Mouse (Mus musculus): ENCODE results near the gene Bend7. TPM values are rescaled to one million over a fixed set of nuclear protein-coding genes. Genes with fewer than 3 reads are reported as not detected.

The Bend7 gene
- polyA plus RNA-seq (2015; fragmentation: Nextera tagmentation; extraction: Ambion mirVana) = 12.8 and 15.5 TPM in 2 replicates

GRCm38 (mm10) chr2:4717769-4718661 is at the start of gene Bend7:
Gene Bend7 (plus strand): TSS chr2:4717831.
- Histone ChIP-seq H3K4me2 (replicated peaks; ENCODE audit: low read depth) (peak within 1 kb of the TSS; percentile 97), H3K9ac (ENCODE audit: low read depth, low read length) (peak within 1 kb of the TSS; percentile 87), H3K4me1 (replicated peaks; ENCODE audit: control insufficient read depth, insufficient read depth, low read length) (peaks cover 5% of the 10 kb centered on the region; the same call in 1 of the 2 replicates), H3K4me3 (ENCODE audit: low read depth, low read length) (peak within 1 kb of the TSS; percentile 81), H3K9me3 (ENCODE audit: control insufficient read depth) (no peaks in the 10 kb centered on the region), H3K27ac (ENCODE audit: low read depth, low read length) (peak within 1 kb of the TSS; percentile 85), H3K36me3 (ENCODE audit: control insufficient read depth, insufficient read depth) (no peaks in the 10 kb centered on the region), H3K27me3 (replicated peaks; ENCODE audit: control insufficient read depth, insufficient read depth, low read length) (no peaks in the 10 kb centered on the region)
- peak; percentile 81 for ATAC-seq
- no peak for TF ChIP-seq CTCF (IDR thresholded peaks at IDR 0.05; ENCODE audit: low read depth)
- WGBS = 2% methylated on average over 87 of the region's 124 CpGs

- ATAC-seq = no peak
- no peak for TF ChIP-seq CTCF (IDR thresholded peaks at IDR 0.05; ENCODE audit: low read depth)
- no peak overlapping the region for H3K4me3 ChIP-seq (ENCODE audit: low read depth, low read length)
- WGBS = 67% methylated on average over 2 of the region's 2 CpGs
- H3K4me1 ChIP-seq (replicated peaks; ENCODE audit: control insufficient read depth, insufficient read depth, low read length) = no peaks in the 10 kb centered on the region
- H3K27ac ChIP-seq (ENCODE audit: low read depth, low read length) = no peak overlapping the region
- no peak overlapping the region for H3K4me2 ChIP-seq (replicated peaks; ENCODE audit: low read depth)
- H3K27me3 ChIP-seq (replicated peaks; ENCODE audit: control insufficient read depth, insufficient read depth, low read length) = no peaks in the 10 kb centered on the region
- no peaks in the 10 kb centered on the region for H3K36me3 ChIP-seq (ENCODE audit: control insufficient read depth, insufficient read depth)
- H3K9ac ChIP-seq (ENCODE audit: low read depth, low read length) = no peak overlapping the region
- no peaks in the 10 kb centered on the region for H3K9me3 ChIP-seq (ENCODE audit: control insufficient read depth)
These were observed 49.0 kb upstream of the Bend7 start for GRCm38 (mm10) chr2:4668626-4669025.

GRCm38 (mm10) chr2:4669701-4670100 is 47.9 kb upstream of the Bend7 start:
- H3K27ac ChIP-seq (ENCODE audit: low read depth, low read length) = no peak overlapping the region
- no peak for ATAC-seq
- H3K9me3 ChIP-seq (ENCODE audit: control insufficient read depth) = no peaks in the 10 kb centered on the region
- H3K27me3 ChIP-seq (replicated peaks; ENCODE audit: control insufficient read depth, insufficient read depth, low read length) = no peaks in the 10 kb centered on the region
- no peaks in the 10 kb centered on the region for H3K4me1 ChIP-seq (replicated peaks; ENCODE audit: control insufficient read depth, insufficient read depth, low read length)
- no peaks in the 10 kb centered on the region for H3K36me3 ChIP-seq (ENCODE audit: control insufficient read depth, insufficient read depth)
- H3K4me3 ChIP-seq (ENCODE audit: low read depth, low read length) = no peak overlapping the region
- TF ChIP-seq CTCF (IDR thresholded peaks at IDR 0.05; ENCODE audit: low read depth) = no peak
- 86% methylated on average over 8 of the region's 8 CpGs for WGBS
- H3K9ac ChIP-seq (ENCODE audit: low read depth, low read length) = no peak overlapping the region
- no peak overlapping the region for H3K4me2 ChIP-seq (replicated peaks; ENCODE audit: low read depth)

GRCm38 (mm10) chr2:4671636-4672035 is 46.0 kb upstream of the Bend7 start:
- Histone ChIP-seq H3K9me3 (ENCODE audit: control insufficient read depth) (no peaks in the 10 kb centered on the region), H3K36me3 (ENCODE audit: control insufficient read depth, insufficient read depth) (no peaks in the 10 kb centered on the region), H3K9ac (ENCODE audit: low read depth, low read length) (no peak overlapping the region), H3K4me3 (ENCODE audit: low read depth, low read length) (no peak overlapping the region), H3K4me2 (replicated peaks; ENCODE audit: low read depth) (no peak overlapping the region), H3K27me3 (replicated peaks; ENCODE audit: control insufficient read depth, insufficient read depth, low read length) (no peaks in the 10 kb centered on the region), H3K4me1 (replicated peaks; ENCODE audit: control insufficient read depth, insufficient read depth, low read length) (no peaks in the 10 kb centered on the region), H3K27ac (ENCODE audit: low read depth, low read length) (no peak overlapping the region)
- ATAC-seq = no peak
- TF ChIP-seq CTCF (IDR thresholded peaks at IDR 0.05; ENCODE audit: low read depth) = no peak
- 87% methylated on average over 8 of the region's 8 CpGs for WGBS

DNA sequence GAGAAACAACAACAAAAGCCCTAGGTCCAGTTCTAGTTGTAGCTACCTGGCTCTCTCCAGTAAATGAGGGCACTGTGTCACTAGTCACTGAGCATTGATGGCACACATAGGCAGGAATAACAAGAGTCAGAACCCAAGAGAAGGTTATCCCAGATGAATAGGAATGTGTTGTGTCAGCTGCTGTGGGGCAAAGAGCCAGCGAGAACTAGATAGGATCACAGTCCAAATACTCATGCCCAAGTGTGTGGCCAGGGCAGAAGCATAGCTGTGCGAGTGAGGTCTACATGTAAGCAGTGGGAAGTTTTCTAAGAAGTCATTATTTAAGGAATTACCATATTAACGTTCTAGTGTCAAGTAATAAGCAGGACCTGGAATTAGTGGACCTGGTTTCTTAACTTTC is 37.7 kb upstream of the Bend7 start:
- 90% methylated on average over 3 of the region's 3 CpGs for WGBS

GRCm38 (mm10) chr2:4711262-4711661 is 6.4 kb upstream of the Bend7 start:
- no peak overlapping the region for H3K4me2 ChIP-seq (replicated peaks; ENCODE audit: low read depth)
- TF ChIP-seq CTCF (IDR thresholded peaks at IDR 0.05; ENCODE audit: low read depth) = peak; percentile 66
- ATAC-seq = no peak
- H3K9me3 ChIP-seq (ENCODE audit: control insufficient read depth) = no peaks in the 10 kb centered on the region
- 51% methylated on average over 5 of the region's 5 CpGs for WGBS
- no peaks in the 10 kb centered on the region for H3K27me3 ChIP-seq (replicated peaks; ENCODE audit: control insufficient read depth, insufficient read depth, low read length)
- H3K4me1 ChIP-seq (replicated peaks; ENCODE audit: control insufficient read depth, insufficient read depth, low read length) = no peaks in the 10 kb centered on the region
- no peak overlapping the region for H3K27ac ChIP-seq (ENCODE audit: low read depth, low read length)
- H3K36me3 ChIP-seq (ENCODE audit: control insufficient read depth, insufficient read depth) = no peaks in the 10 kb centered on the region
- no peak overlapping the region for H3K9ac ChIP-seq (ENCODE audit: low read depth, low read length)
- no peak overlapping the region for H3K4me3 ChIP-seq (ENCODE audit: low read depth, low read length)

More for the DNA sequence above, 37.7 kb upstream of the Bend7 start:
- no peaks in the 10 kb centered on the region for H3K27me3 ChIP-seq (replicated peaks; ENCODE audit: control insufficient read depth, insufficient read depth, low read length)
- no peak overlapping the region for H3K27ac ChIP-seq (ENCODE audit: low read depth, low read length)
- TF ChIP-seq CTCF (IDR thresholded peaks at IDR 0.05; ENCODE audit: low read depth) = no peak
- no peak overlapping the region for H3K4me3 ChIP-seq (ENCODE audit: low read depth, low read length)
- H3K36me3 ChIP-seq (ENCODE audit: control insufficient read depth, insufficient read depth) = no peaks in the 10 kb centered on the region
- H3K4me1 ChIP-seq (replicated peaks; ENCODE audit: control insufficient read depth, insufficient read depth, low read length) = no peaks in the 10 kb centered on the region
- H3K9ac ChIP-seq (ENCODE audit: low read depth, low read length) = no peak overlapping the region
- ATAC-seq = no peak
- H3K9me3 ChIP-seq (ENCODE audit: control insufficient read depth) = no peaks in the 10 kb centered on the region
- H3K4me2 ChIP-seq (replicated peaks; ENCODE audit: low read depth) = no peak overlapping the region
